Mouse (Mus musculus): ENCODE measurements around the gene Scml4.

Scml4 gene

DNA sequence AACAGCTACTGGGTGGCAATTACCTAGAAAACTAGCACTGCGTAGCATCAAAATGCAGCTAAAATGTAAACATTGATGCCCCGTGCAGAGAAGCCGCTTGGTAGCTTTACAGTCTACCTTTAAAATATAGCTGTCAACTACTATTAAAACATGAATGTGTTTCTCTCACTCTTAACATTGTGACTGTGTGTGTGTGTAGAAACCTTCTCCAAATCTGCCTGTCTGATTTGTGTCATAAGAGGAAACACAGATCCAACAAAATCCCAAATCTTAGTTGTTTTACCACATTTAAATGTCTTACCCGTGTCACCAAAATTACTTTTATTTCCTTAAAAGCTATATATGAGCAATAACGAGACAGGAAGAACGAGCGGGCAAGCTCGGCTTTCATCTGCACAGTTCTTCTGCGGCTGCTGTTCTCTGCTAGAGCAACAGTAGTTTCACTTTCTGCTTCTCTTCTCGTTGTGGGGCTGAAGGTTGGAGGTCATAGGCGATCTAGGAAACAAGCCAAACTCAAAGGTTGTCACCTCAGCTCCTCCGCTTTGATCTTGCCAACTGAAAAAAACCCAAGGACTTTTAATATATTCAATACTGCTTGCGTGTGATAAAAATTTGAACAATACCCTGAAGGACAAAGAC, 2.1 kb downstream of the Scml4 start:
- no peak for DNase-seq (ENCODE audit: low spot score in 2 of 2)

DNA sequence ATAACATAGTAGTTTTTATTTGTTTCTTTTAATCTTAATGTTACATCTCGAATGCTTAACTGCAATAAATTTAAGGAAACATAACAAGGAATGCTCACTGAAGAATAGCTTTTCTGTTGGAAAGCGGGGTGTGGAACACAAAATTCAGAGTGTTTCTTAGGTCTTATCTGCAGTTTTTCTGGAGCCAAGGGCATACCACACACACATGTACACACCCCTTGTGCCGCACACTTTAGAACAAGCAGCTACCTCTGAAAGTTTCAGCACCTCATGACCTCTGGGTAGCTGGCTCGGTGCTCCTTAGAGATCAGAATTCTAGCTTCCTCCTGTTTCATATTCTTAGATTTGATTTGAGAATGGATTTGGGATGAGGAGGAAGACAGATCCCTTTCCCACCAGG, 2.6 kb downstream of the Scml4 start:
- no peak for DNase-seq (ENCODE audit: low spot score in 2 of 2)

GRCm38 (mm10) chr10:42863621-42864391, 3.6 kb downstream of the Scml4 start:
- DNase-seq (ENCODE audit: low spot score in 2 of 2), result peak in 1 of 2 experiments; percentile 75

DNA sequence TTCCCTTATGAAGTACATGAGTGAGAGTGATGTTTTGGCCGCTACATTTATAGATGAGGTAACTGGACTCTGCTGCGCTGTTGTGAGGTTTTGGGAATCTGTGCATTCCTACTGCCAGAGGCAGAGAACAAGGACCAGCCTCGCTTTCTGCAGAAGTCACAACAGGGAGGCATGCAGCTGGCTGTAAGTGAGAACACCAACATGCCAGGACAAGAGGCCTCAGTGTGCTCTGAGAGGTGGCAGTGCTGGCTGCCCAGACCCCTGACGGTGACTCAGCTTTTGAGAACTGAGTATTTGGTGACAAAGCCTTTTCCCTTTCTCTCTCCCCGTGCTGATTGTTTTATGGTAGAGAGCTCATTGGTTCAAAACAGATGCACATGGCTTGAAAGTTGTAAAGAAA, 4.5 kb downstream of the Scml4 start:
- DNase-seq (ENCODE audit: low spot score in 2 of 2), result no peak

GRCm38 (mm10) chr10:42868416-42868815, 8.2 kb downstream of the Scml4 start:
- no peak for DNase-seq (ENCODE audit: low spot score in 2 of 2)

DNA sequence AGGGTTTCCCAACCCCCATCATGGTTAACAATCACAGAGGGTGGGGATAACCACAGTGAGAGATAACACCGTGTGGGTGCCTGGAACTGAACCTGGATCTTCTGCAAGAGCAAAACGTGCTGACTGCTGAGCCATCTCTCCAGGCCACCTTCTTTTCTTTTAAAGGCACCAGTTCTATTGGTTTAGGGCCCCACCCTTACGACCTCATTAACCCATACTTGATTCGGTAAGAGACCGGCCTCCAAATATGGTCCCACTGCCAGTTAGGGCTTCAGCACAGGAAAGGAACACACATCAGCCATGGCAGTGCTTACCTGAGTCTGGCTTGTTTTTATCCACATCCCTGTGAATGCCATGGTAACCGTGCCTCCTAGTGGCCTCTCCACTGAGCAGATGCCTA, 9.3 kb downstream of the Scml4 start:
- no peak for DNase-seq (ENCODE audit: low spot score in 2 of 2)

DNA sequence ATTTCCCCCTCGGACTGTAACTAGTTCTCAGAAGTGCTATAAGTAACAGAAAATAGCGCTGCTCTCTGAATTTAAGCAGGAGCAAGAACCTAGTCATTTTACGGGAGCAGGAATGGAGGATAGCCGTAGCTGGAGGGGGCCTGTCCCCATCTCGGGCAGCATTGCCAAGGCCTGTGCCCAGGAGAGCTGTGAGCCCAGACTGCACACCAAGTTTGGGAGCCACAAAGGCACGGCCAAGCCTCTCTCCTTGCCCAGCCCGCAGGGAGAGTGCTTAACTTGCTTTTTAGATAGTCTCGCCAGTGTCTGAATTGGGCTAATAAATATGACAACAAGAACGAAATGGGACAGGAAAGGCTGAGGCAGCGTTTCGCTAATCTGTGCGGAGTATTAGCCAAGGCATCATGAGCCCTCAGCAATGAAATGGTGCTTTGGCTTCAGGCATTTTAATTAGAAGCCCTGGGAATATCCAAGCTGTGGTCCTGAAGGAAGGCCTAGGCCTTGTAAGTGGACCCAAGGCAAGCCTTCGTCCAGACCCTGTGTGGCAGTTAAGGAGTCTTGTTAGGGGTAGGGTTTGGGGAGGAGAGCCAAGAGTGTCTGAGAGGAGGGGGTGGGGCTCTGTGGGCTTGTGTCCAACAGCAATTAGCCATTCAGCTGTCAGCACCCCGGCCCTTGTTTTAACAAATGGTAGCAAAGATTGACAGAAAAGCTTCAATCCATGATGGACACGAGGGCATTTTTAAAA, 12.3 kb downstream of the Scml4 start:
- DNase-seq (ENCODE audit: low spot score in 2 of 2), result no peak

DNA sequence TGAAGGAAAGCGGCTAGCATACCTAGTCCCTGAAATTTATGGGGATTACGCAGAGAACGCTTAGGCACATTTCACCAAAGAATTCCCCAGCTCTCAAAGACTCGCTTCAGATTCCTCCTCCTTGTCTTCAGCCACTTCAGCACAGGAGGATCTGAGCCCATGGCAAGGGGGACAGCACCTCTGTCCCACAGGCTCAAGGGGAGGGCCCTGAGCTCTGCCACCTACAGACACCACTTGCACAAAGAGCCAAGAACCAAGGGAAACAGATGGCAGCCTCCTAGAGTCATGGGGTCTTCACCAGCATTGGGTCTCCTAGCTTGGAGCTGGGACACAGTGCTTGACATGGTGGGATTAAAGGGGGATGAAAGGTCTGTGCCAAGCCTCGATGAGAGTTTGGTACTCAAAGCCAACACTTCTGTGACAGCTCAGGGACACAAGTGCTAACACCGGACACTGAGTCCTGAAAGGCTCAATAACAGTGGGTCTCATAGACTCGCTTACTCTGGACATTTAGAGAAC, 13.0 kb downstream of the Scml4 start:
- no peak for DNase-seq (ENCODE audit: low spot score in 2 of 2)

DNA sequence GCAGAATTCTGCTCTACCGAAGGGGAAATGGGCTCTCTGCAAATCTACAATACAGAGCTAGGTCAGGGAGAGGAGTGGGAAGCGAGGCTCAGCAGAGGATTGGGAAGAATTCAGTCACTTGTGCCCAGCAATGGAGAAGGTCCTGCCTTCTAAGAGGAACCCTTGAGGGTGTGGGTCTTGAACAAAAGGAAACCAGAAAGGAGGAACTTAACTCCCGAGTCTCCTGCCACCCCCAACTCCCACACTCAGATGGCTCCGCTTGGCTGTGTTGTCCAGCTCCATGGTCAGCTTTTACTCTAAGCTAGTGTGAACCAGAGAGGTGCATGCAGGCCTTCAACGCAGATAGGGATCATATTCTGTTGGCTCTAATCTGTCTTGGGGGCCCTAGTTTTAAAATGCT, 16.0 kb downstream of the Scml4 start:
- no peak for DNase-seq (ENCODE audit: low spot score in 2 of 2)

DNA sequence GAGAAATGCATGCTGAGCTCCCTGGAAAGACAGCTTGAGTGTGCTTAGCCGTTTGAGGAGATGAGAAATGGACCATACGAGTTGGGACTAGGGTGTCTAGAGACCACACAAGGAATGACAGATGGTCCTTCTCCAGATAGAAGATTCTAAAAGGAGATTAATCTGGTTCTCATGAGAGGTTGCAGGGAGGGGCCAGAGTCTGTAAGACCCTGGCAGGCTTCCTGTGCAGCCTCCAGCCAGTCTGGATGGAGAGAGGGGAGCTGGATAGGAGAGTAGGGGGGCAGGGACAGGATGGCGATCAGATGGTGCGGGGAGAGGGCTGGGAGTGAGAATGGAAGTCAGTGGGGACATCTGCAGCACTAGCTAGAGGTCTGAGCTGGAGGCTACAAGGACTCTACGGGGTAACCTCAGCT, 19.1 kb downstream of the Scml4 start:
- no peak for DNase-seq (ENCODE audit: low spot score in 2 of 2)

- no peak for DNase-seq (ENCODE audit: low spot score in 2 of 2)
Observed at GRCm38 (mm10) chr10:42879682-42880081, 19.5 kb downstream of the Scml4 start.

- no peak for DNase-seq (ENCODE audit: low spot score in 2 of 2)
Observed at GRCm38 (mm10) chr10:42887040-42887439, 26.9 kb downstream of the Scml4 start.

GRCm38 (mm10) chr10:42888241-42888640, 28.1 kb downstream of the Scml4 start:
- DNase-seq (ENCODE audit: low spot score in 2 of 2), result no peak

DNA sequence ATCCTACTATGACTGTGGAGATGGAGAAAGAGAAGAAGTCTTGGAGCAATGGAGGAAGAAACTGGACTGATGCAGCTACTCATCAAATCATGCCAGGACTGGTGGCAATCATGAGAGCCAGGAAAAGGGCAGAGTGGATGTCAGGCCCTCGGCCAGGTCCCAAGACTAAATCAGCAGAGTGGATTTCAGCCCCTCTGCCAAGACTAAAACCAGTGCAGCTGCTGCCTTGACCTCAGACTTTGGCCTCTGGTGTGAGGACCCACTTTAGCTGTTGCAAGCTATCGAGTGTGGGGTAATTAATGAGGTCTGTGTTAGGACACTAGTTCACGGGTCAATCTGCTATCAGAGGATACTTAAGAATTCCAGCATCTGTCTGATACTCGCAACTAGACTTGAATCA, 30.2 kb downstream of the Scml4 start:
- no peak for DNase-seq (ENCODE audit: low spot score in 2 of 2)

GRCm38 (mm10) chr10:42892250-42892649, 32.1 kb downstream of the Scml4 start:
- no peak for DNase-seq (ENCODE audit: low spot score in 2 of 2)

DNA sequence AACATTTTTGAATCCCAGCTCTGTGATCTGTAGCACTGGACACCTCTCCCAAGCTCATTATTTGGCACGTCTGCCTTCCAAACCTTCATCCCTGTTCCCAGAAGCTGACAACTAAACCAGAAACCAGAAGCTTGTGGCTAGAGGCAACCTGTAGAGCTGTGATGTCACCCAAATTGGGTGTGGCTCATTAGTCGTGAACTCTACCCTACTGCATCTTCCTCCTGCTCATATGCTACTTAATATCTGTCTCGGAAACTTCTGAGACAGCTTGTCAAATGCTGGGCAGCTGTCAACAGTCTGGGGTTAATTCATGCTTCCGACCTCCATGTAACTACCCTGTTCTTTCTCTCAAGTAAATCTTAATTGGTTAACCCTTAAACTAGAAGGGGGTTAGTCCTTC, 32.8 kb downstream of the Scml4 start:
- DNase-seq (ENCODE audit: low spot score in 2 of 2), result no peak

- no peak for DNase-seq (ENCODE audit: low spot score in 2 of 2)
Observed at GRCm38 (mm10) chr10:42893857-42894256, 33.7 kb downstream of the Scml4 start.

- DNase-seq (ENCODE audit: low spot score in 2 of 2), result no peak
Observed at GRCm38 (mm10) chr10:42894263-42894662, 34.1 kb downstream of the Scml4 start.

DNA sequence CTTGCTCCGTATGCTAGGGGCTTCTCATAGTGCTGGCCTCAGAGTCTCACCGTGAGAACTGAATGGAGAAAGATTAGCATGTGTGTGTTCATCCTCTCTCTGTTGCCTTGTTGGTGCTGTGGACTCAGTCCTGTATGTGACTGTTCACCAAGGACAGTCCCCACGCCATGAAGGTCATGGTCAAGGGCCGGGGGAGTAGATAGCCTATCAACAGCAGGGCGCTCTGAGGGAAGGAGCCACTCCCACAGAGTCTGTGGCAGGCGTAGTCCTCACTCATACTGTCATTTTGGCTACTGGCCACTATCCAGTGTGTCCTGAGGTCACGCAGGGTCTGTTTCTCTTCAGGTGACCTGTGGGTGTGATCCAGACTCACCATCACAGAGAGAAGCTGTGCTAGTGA, 34.5 kb downstream of the Scml4 start:
- no peak for DNase-seq (ENCODE audit: low spot score in 2 of 2)

DNA sequence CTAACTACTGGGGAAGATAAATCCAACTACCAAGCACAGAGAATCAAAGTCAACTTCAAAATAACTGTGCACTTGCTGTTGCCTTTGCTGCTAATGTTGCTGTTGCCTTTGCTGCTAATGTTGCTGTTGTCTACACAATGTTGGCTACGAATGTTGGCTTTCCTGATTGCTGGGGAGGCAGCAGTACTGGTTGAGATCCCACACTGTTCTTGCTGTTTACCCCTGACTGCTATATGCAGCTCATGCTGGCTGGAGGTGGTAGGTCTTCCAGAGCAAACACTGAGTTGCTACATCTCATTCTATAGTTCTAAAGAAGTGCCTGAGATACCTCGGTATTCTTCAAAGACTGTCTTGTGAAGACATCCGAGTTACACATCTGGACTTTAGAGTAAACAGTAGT, 36.5 kb downstream of the Scml4 start:
- DNase-seq (ENCODE audit: low spot score in 2 of 2), result no peak

DNA sequence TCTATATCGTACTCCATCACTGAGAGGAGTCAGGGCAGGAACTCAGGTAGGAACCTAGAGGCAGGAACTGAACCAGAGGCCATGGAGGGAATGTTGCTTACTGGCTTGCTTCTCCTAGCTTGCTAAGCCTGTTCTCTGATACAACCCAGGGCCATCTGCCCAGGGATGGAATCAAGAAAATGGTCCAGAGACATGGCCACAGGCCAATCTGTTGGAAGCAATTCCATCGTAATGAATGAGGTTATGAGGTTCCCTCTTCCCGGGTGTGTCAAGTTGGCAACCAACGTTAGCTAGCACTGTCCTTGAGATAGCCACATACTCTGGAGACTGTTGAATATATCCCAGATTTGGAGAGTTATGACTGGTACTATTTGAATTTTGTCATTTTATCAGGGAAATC, 37.0 kb downstream of the Scml4 start:
- DNase-seq (ENCODE audit: low spot score in 2 of 2), result no peak

DNA sequence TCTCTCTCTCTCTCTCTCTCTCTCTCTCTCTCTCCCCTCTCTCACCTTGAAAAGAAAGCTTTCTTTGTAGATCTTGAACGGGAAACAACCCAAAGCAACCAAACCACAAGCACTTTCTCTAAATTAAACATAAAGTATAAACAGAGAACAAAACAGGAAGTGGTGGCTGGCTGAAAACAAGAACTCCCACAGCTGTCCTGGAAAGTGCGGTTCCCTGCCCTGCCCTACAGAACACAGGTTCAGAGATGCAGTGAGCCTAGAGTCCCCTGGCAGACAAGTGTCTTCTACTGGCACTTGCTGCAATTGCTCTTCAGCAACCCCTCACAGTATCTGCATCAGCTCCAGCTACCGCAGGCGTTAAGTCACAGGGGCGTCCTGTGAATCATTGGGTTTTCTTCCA, 37.5 kb downstream of the Scml4 start:
- DNase-seq (ENCODE audit: low spot score in 2 of 2), result no peak

GRCm38 (mm10) chr10:42901361-42901760, 41.2 kb downstream of the Scml4 start:
- DNase-seq (ENCODE audit: low spot score in 2 of 2), result no peak

Measured in left cerebral cortex, adult 9 months (tissue).